Mouse (Mus musculus) ovary, adult 10 weeks (tissue): ENCODE results near the gene Ccdc148. TPM values are rescaled to one million over a fixed set of nuclear protein-coding genes. Genes with fewer than 3 reads are reported as not detected.

Experiments used
- polyA plus RNA-seq: library from polyadenylated mRNA; stranded (reverse); fragments of 350-450 nt; fragmentation: Illumina TruSeq; extraction: RNeasy Lipid Tissue Mini Kit (QIAGEN cat#74804); gene quantifications from one replicate; pipeline ENCODE4 v1.2.3, GENCODE M21; 2014

The Ccdc148 gene
- 2.3 TPM for polyA plus RNA-seq

DNA sequence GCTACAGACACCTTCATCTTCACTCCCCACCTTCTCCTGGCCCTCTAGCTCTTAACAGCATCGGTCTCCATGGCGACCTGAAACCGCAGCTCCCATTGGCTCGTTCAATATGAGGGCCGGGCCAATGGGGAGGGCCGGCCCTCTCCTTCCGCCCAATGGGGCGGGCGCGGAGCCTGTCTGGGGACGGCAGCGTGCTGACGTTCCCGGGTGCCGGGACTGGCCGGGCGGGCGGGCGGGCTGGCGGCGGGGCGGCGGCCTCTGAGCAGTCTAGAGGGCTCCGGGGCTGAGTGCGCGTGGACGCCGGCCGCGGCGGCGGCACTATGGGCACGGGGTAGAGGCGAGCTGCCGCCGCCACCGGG is at the start of gene Ccdc148, which contains the start of gene Pkp4:
Gene Ccdc148 (minus strand): TSS at position 79 of the 359 bp plus-strand sequence.
Gene Pkp4 (plus strand): TSS at position 246 of the 359 bp plus-strand sequence.

GRCm38 (mm10) chr2:58859134-58859533 is 301.3 kb downstream of the Ccdc148 start, which contains the start of gene Gm11099:
Gene Gm11099 (plus strand): TSS chr2:58859434.

Other genes starting within 250 kb of the Ccdc148 start
- gene Pkp4, start 167 bp upstream of the Ccdc148 start, polyA plus RNA-seq, result 63.6 TPM